Mouse (Mus musculus) kidney, adult 2 months (tissue): ENCODE measurements around the gene Mgat4c.

Experiments used
- CTCF ChIP-seq: fragments of 200-500 bp; conservative IDR thresholded peaks from 2 replicates; pipeline ENCODE4 v1.5.1; 2011; ENCODE audit warnings: low read depth, mild to moderate bottlenecking, control low read depth, low read length, moderate library complexity, mixed read lengths; ENCODE audit not compliant: insufficient read depth, insufficient read length
- POLR2A ChIP-seq: fragments of 200-500 bp; IDR thresholded peaks from one replicate; pipeline ENCODE4 v1.6.1; 2011; ENCODE audit warnings: low read depth, low read length, control low read depth

GRCm38 (mm10) chr10:102158809-102159208, 477.5 kb downstream of the Mgat4c start:
- TF ChIP-seq CTCF (no peak), POLR2A (no peak)
